Mouse (Mus musculus) granulocyte monocyte progenitor cell, adult 5-6 weeks (primary cell): Measurements from ENCODE around the gene Hoxa11. TPM values are rescaled to one million over a fixed set of nuclear protein-coding genes. Genes with fewer than 3 reads are reported as not detected.

Source experiments
- total RNA-seq, 2 experiments: library from RNA; stranded (forward) in 1 of 2; stranded (reverse) in 1 of 2; fragments of 200-712, 200-1000 nt in 1 of 2; fragments of >200 nt in 1 of 2; fragmentation: Nextera tagmentation in 1 of 2; gene quantifications; 2 replicates each; pipeline ENCODE4 v1.2.3; 2014 to 2017

The Hoxa11 gene
- total RNA-seq, 2 experiments from 2014 or later, result not detected

Other genes with a start within 250 kb of the Hoxa11 start
- 83.9 and 91.6 TPM in 2 replicates for gene Skap2, start 233.3 kb downstream of the Hoxa11 start, total RNA-seq (2014; fragmentation: Nextera tagmentation)
- gene Skap2, start 233.3 kb downstream of the Hoxa11 start, total RNA-seq (2017), result 163 and 204 TPM in 2 replicates
- gene Hoxa1, start 87.5 kb downstream of the Hoxa11 start, total RNA-seq (2014; fragmentation: Nextera tagmentation), result 0.43 TPM in 1 of 2 replicates, not detected in the other
- 0.46 TPM in 1 of 2 replicates, not detected in the other for gene Hoxa1, start 87.5 kb downstream of the Hoxa11 start, total RNA-seq (2017)
- gene Hoxa2, start 81.0 kb downstream of the Hoxa11 start, total RNA-seq (2014; fragmentation: Nextera tagmentation), result 0.53 TPM in 1 of 2 replicates, not detected in the other
- gene Hoxa2, start 81.0 kb downstream of the Hoxa11 start, total RNA-seq (2017), result not detected in 2 replicates
- gene 5730596B20Rik, start 68.3 kb downstream of the Hoxa11 start, total RNA-seq (2014; fragmentation: Nextera tagmentation), result not detected in 2 replicates
- gene 5730596B20Rik, start 68.3 kb downstream of the Hoxa11 start, total RNA-seq (2017), result not detected in 2 replicates
- 0.15 and 1.5 TPM in 2 replicates for gene Hoxa4, start 54.1 kb downstream of the Hoxa11 start, total RNA-seq (2014; fragmentation: Nextera tagmentation)
- 0.17 and 0.41 TPM in 2 replicates for gene Hoxa4, start 54.1 kb downstream of the Hoxa11 start, total RNA-seq (2017)
- 2.3 and 2.8 TPM in 2 replicates for gene Hoxa5, start 41.2 kb downstream of the Hoxa11 start, total RNA-seq (2014; fragmentation: Nextera tagmentation)
- gene Hoxa5, start 41.2 kb downstream of the Hoxa11 start, total RNA-seq (2017), result 0.36 and 0.43 TPM in 2 replicates
- gene Hoxa6, start 37.1 kb downstream of the Hoxa11 start, total RNA-seq (2014; fragmentation: Nextera tagmentation), result 1.3 TPM in 1 of 2 replicates, not detected in the other
- gene Hoxa6, start 37.1 kb downstream of the Hoxa11 start, total RNA-seq (2017), result 0.41 TPM in 1 of 2 replicates, not detected in the other
- 1.7 and 3.1 TPM in 2 replicates for gene Hoxa3, start 32.5 kb downstream of the Hoxa11 start, total RNA-seq (2014; fragmentation: Nextera tagmentation)
- 0.34 TPM in 1 of 2 replicates, not detected in the other for gene Hoxa3, start 32.5 kb downstream of the Hoxa11 start, total RNA-seq (2017)
- not detected in 2 replicates for gene Gm28308, start 32.5 kb downstream of the Hoxa11 start, total RNA-seq (2014; fragmentation: Nextera tagmentation)
- not detected in 2 replicates for gene Gm28308, start 32.5 kb downstream of the Hoxa11 start, total RNA-seq (2017)
- 18.3 and 20.5 TPM in 2 replicates for gene Hoxa7, start 24.0 kb downstream of the Hoxa11 start, total RNA-seq (2014; fragmentation: Nextera tagmentation)
- 6.4 and 10.8 TPM in 2 replicates for gene Hoxa7, start 24.0 kb downstream of the Hoxa11 start, total RNA-seq (2017)
- gene Hoxa9, start 14.7 kb downstream of the Hoxa11 start, total RNA-seq (2014; fragmentation: Nextera tagmentation), result 8.9 and 14.7 TPM in 2 replicates
- 16.8 and 24.4 TPM in 2 replicates for gene Hoxa9, start 14.7 kb downstream of the Hoxa11 start, total RNA-seq (2017)
- 0.47 TPM in 1 of 2 replicates, not detected in the other for gene Hoxa10, start 5.0 kb downstream of the Hoxa11 start, total RNA-seq (2014; fragmentation: Nextera tagmentation)
- 0.57 TPM in 1 of 2 replicates, not detected in the other for gene Hoxa10, start 5.0 kb downstream of the Hoxa11 start, total RNA-seq (2017)
- not detected in 2 replicates for gene Hoxa13, start 15.1 kb upstream of the Hoxa11 start, total RNA-seq (2014; fragmentation: Nextera tagmentation)
- gene Hoxa13, start 15.1 kb upstream of the Hoxa11 start, total RNA-seq (2017), result not detected in 2 replicates
- not detected in 2 replicates for gene Evx1, start 67.7 kb upstream of the Hoxa11 start, total RNA-seq (2014; fragmentation: Nextera tagmentation)
- not detected in 2 replicates for gene Evx1, start 67.7 kb upstream of the Hoxa11 start, total RNA-seq (2017)